Mouse (Mus musculus): ENCODE measurements around the gene H6pd. TPM values are rescaled to one million over a fixed set of nuclear protein-coding genes. Genes with fewer than 3 reads are reported as not detected.
A peak's percentile ranks its signal among the peaks of the same experiment; 100 is the strongest.

Gene H6pd
- total RNA-seq, 2 experiments from 2014 or later: 15.5 to 27.9 TPM

- no peak for ATAC-seq (replicated peaks; ENCODE audit: poor library complexity)
Observed at GRCm38 (mm10) chr4:150029885-150030284, 21.1 kb upstream of the H6pd start.

GRCm38 (mm10) chr4:150023518-150023917 is 14.7 kb upstream of the H6pd start:
- 0 out of 2 replicates have a peak, but pooled peaks have one; percentile 50 for ATAC-seq (replicated peaks; ENCODE audit: poor library complexity)

- ATAC-seq (replicated peaks; ENCODE audit: poor library complexity): no peak
Observed at GRCm38 (mm10) chr4:150019741-150020380, 11.0 kb upstream of the H6pd start.

GRCm38 (mm10) chr4:150015436-150015835 is 6.6 kb upstream of the H6pd start:
- peak; percentile 27 for ATAC-seq (replicated peaks; ENCODE audit: poor library complexity)

GRCm38 (mm10) chr4:150014378-150015091 is 5.7 kb upstream of the H6pd start:
- no peak for ATAC-seq (replicated peaks; ENCODE audit: poor library complexity)

GRCm38 (mm10) chr4:150013805-150014204 is 5.0 kb upstream of the H6pd start:
- no peak for ATAC-seq (replicated peaks; ENCODE audit: poor library complexity)

- no peak for ATAC-seq (replicated peaks; ENCODE audit: poor library complexity)
Observed at GRCm38 (mm10) chr4:150013186-150013690, 4.4 kb upstream of the H6pd start.

GRCm38 (mm10) chr4:150012322-150012723 is 3.5 kb upstream of the H6pd start:
- ATAC-seq (replicated peaks; ENCODE audit: poor library complexity): no peak

- no peak for ATAC-seq (replicated peaks; ENCODE audit: poor library complexity)
Observed at GRCm38 (mm10) chr4:150011564-150012321, 2.9 kb upstream of the H6pd start.

GRCm38 (mm10) chr4:150010054-150010730 is 1.4 kb upstream of the H6pd start:
- no peak for ATAC-seq (replicated peaks; ENCODE audit: poor library complexity)

GRCm38 (mm10) chr4:150009587-150009930 is 736 bp upstream of the H6pd start:
- ATAC-seq (replicated peaks; ENCODE audit: poor library complexity): no peak

- ATAC-seq (replicated peaks; ENCODE audit: poor library complexity): peak; percentile 79
Observed at GRCm38 (mm10) chr4:150008325-150008852, 434 bp downstream of the H6pd start.

- no peak for ATAC-seq (replicated peaks; ENCODE audit: poor library complexity)
Observed at GRCm38 (mm10) chr4:150007444-150007843, 1.4 kb downstream of the H6pd start.

- no peak for ATAC-seq (replicated peaks; ENCODE audit: poor library complexity)
Observed at GRCm38 (mm10) chr4:150006991-150007390, 1.8 kb downstream of the H6pd start.

GRCm38 (mm10) chr4:150006122-150006854 is 2.5 kb downstream of the H6pd start:
- no peak for ATAC-seq (replicated peaks; ENCODE audit: poor library complexity)

GRCm38 (mm10) chr4:150005231-150005630 is 3.6 kb downstream of the H6pd start:
- no peak for ATAC-seq (replicated peaks; ENCODE audit: poor library complexity)

GRCm38 (mm10) chr4:150003641-150004040 is 5.2 kb downstream of the H6pd start:
- ATAC-seq (replicated peaks; ENCODE audit: poor library complexity): no peak

GRCm38 (mm10) chr4:150003021-150003580 is 5.7 kb downstream of the H6pd start:
- ATAC-seq (replicated peaks; ENCODE audit: poor library complexity): no peak

- ATAC-seq (replicated peaks; ENCODE audit: poor library complexity): peak; percentile 74
Observed at GRCm38 (mm10) chr4:150002021-150002528, 6.7 kb downstream of the H6pd start.

Data from megakaryocyte progenitor cell, adult 5-6 weeks (primary cell).